Mouse (Mus musculus) midbrain, embryonic 14.5 days (tissue): Measurements from ENCODE around the gene Olfr551. TPM values are rescaled to one million over a fixed set of nuclear protein-coding genes. Genes with fewer than 3 reads are reported as not detected.
A peak's percentile ranks its signal among the peaks of the same experiment; 100 is the strongest.

ENCODE experiments used
- ATAC-seq: fragments of 200-750 bp; cut with Nextera tagmentation; 2 replicates; pipeline ENCODE4 v1.8.0; 2017; ENCODE audit warnings: moderate number of reproducible peaks, moderate library complexity; ENCODE audit not compliant: low FRiP score, low TSS enrichment
- DNase-seq: peaks from one replicate; pipeline ENCODE4 v3.0.0-alpha.2; 2015
- H3K27ac ChIP-seq: fragments of 300-500 bp; sonication (generic); replicated peaks from 2 replicates; pipeline ENCODE4 v1.5.1; 2014; ENCODE audit warnings: mild to moderate bottlenecking, low read depth, low read length, moderate library complexity
- H3K27me3 ChIP-seq: fragments of 300-500 bp; sonication (generic); 2 replicates; pipeline ENCODE4 v1.6.1; 2014; ENCODE audit warnings: low read length, control low read depth, mixed read lengths; ENCODE audit not compliant: control insufficient read depth, insufficient read depth
- H3K36me3 ChIP-seq: fragments of 300-500 bp; sonication (generic); 2 replicates; pipeline ENCODE4 v1.6.1; 2014; ENCODE audit warnings: low read length, control low read depth; ENCODE audit not compliant: control insufficient read depth, insufficient read depth
- H3K4me1 ChIP-seq: fragments of 300-500 bp; sonication (generic); 2 replicates; pipeline ENCODE4 v1.6.1; 2014; ENCODE audit warnings: mild to moderate bottlenecking, antibody characterized with exemption, low read length, control low read depth; ENCODE audit not compliant: control insufficient read depth, insufficient read depth
- H3K4me2 ChIP-seq: fragments of 300-500 bp; sonication (generic); 2 replicates; pipeline ENCODE4 v1.6.1; 2014; ENCODE audit warnings: mild to moderate bottlenecking, low read length, moderate library complexity
- H3K4me3 ChIP-seq: fragments of 300-500 bp; sonication (generic); replicated peaks from 2 replicates; pipeline ENCODE4 v1.5.1; 2014; ENCODE audit warnings: low read depth, low read length
- H3K9ac ChIP-seq: fragments of 300-500 bp; sonication (generic); replicated peaks from 2 replicates; pipeline ENCODE4 v1.6.1; 2014; ENCODE audit warnings: mild to moderate bottlenecking, low read length, moderate library complexity
- H3K9me3 ChIP-seq: fragments of 300-500 bp; sonication (generic); 2 replicates; pipeline ENCODE4 v1.6.1; 2016; ENCODE audit warnings: low read length, control low read depth, mixed read lengths; ENCODE audit not compliant: control insufficient read depth
- WGBS: fragments of 180-500 bp; shearing (Covaris S2); extraction: QIAGEN DNeasy Blood & Tissue Kit; methylation state at CpG from one replicate; pipeline ENCODE4 v1.1.7; 2014; 5-methylcytosine and 5-hydroxymethylcytosine counted together
- polyA plus RNA-seq: library from polyadenylated mRNA; unstranded; fragments of >200 nt; fragmentation: Nextera tagmentation; extraction: Ambion mirVana; gene quantifications from 2 replicates; pipeline ENCODE4 v1.2.1, GENCODE M21; 2014

The Olfr551 gene
- polyA plus RNA-seq, 1 experiment from 2014 or later = not detected

DNA sequence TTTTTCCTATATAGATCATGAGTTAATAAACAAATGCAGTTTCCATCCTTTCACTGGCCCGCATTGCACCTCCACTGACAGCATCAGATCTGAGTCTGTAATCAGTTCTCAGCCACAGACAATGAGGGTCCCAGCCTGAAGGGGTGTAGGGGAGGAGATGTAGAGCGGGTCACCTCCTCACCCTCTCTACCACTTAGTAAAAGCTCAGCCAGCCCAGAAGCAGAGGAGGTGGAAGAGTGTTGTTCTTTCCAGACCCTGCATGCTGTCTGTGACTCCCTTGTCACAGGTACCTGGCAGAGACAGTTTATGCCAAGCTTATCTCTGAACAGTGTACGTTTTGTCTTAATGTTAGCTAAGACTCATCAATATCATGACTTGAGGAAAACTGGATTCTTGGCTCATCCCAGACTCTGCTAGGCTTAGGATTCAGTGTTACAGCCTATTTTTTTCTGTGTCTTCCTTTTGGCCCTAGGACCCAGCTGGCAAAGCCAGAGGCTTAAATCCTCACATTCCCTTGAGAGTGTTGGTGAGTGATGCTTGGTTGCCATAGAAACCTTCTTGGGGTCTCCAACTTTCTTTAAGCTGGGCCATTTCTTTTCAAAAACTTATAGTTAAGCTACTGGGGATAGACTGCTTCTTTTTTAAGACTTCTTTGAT, 18.4 kb downstream of the Olfr551 start:
- no peak overlapping the region for H3K4me2 ChIP-seq
- ATAC-seq (peak; percentile 67; the same call in 1 of the 2 replicates), DNase-seq (peak; percentile 80)
- H3K4me1 ChIP-seq = peaks cover 9% of the 10 kb centered on the region; the same call in 1 of the 2 replicates
- no peaks in the 10 kb centered on the region for H3K27me3 ChIP-seq
- H3K9me3 ChIP-seq = no peaks in the 10 kb centered on the region
- peak overlapping the region; percentile 45; the same call in 1 of the 2 replicates for H3K27ac ChIP-seq
- H3K36me3 ChIP-seq = no peaks in the 10 kb centered on the region
- H3K9ac ChIP-seq = no peak overlapping the region
- 31% methylated on average over 3 of the region's 3 CpGs for WGBS
- no peak overlapping the region for H3K4me3 ChIP-seq

DNA sequence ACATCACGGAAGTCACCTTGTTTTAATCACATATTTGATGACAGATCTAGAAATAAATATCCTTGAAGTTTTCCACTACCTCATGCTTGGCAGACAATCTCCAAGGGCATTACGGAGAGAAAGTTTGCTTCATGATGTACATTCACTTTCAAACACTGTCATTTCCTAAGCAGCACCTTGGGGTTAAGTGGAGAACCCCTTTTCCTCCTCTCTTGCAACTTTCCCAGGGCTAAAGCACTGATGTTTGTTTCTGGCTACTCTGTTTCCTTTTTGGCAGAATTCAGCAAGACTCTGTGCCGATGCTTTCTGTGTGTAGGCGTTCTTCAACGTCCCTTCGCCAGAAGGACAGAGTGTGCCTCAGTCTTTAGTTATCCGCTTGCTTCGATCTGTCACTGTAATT, 20.5 kb downstream of the Olfr551 start, which contains the start of gene Olfr550:
Gene Olfr550 (plus strand): TSS at position 301 of the 400 bp plus-strand sequence.
- no peak within 1 kb of the TSS for H3K9ac ChIP-seq
- no peaks in the 10 kb centered on the region for H3K27me3 ChIP-seq
- H3K4me3 ChIP-seq = no peak within 1 kb of the TSS
- H3K4me1 ChIP-seq = peaks cover 9% of the 10 kb centered on the region; the same call in 1 of the 2 replicates
- no peaks in the 10 kb centered on the region for H3K36me3 ChIP-seq
- no peak within 1 kb of the TSS for H3K27ac ChIP-seq
- no peak for DNase-seq
- no peak within 1 kb of the TSS for H3K4me2 ChIP-seq
- ATAC-seq = no peak
- no peaks in the 10 kb centered on the region for H3K9me3 ChIP-seq
- 96% methylated on average over 8 of the region's 8 CpGs for WGBS

DNA sequence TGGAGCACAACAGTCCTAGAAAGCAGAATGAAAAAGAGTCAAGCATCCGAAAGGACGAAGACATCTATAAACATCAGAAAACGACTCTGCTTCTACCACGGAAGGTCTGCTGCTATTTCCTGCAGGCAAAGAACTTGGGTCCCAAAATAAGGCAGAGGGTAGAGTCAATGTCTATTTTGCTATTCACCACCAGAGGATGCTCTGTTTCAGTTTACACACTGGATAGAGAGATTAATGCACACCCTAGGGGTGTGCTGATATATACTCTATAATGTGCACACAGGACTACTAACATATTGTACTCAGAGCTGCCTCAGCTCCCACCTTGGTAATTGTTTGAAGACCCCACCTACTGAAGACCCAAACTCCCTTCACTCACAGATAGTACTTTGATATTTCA, 25.5 kb downstream of the Olfr551 start:
- H3K9ac ChIP-seq = no peak overlapping the region
- WGBS = 90% methylated on average over 4 of the region's 4 CpGs
- no peak overlapping the region for H3K27ac ChIP-seq
- H3K4me2 ChIP-seq = no peak overlapping the region
- DNase-seq = no peak
- no peaks in the 10 kb centered on the region for H3K27me3 ChIP-seq
- H3K4me3 ChIP-seq = no peak overlapping the region
- H3K36me3 ChIP-seq = no peaks in the 10 kb centered on the region
- H3K4me1 ChIP-seq = no peaks in the 10 kb centered on the region
- ATAC-seq = no peak
- H3K9me3 ChIP-seq = no peaks in the 10 kb centered on the region

DNA sequence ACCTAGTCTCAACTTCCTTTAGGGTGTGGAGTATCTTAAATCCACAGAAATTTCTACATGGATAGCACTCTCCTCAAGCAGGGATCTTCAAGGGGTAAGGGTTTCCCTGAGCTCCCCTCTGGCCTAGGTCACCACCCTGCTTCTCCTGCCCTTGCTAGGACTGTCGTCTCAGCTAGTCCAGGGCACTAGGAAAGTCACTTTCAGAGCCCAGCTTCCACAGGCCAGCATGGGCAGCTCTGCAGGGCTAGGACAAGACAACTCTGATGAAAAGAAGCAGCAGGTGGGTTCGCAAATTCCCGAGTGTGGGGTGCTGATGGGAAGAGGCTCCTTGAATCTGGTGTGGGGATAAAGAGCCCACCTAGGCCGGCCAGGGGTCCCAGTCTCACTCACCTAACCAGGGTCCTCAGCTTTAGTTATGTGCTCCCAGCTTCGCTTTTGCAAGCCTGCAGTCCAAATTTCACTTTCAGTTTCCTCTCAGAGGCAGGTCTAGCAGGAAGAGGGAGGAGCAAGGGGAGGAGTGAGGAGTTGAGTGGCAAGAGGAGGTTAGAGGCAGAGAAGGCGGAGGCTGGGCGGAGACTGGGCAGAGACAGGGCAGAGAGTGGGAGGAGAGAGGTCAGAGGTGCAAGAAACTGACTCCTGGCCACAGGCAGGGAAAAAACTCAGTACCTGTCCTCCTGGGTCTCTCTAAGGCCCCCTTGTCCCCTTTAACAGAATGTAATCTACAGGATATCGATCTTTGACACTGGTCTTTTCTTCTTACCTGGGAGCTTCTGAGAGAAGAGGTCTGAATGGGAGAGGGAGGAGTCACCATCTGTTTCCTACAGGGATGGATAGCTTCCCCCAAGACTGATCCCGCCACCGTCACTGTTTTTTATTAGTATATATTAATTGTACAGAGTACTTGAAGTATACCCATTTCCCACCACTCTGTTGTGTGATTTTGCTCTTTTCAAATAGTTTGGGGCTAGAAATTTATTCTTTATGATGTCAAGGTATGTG, 26.4 kb downstream of the Olfr551 start, which contains the start of gene Trim21:
Gene Trim21 (minus strand): TSS at position 488 of the 999 bp plus-strand sequence.
- H3K27me3 ChIP-seq = no peaks in the 10 kb centered on the region
- WGBS = 21% methylated on average over 10 of the region's 10 CpGs
- peaks cover 5% of the 10 kb centered on the region; the same call in 1 of the 2 replicates for H3K4me1 ChIP-seq
- peak; percentile 21 for DNase-seq
- 0 out of 2 replicates have a peak within 1 kb of the TSS, but pooled peaks have one; percentile 20 for H3K4me3 ChIP-seq
- H3K9ac ChIP-seq = no peak within 1 kb of the TSS
- peak within 1 kb of the TSS; percentile 18 for H3K4me2 ChIP-seq
- no peaks in the 10 kb centered on the region for H3K36me3 ChIP-seq
- H3K9me3 ChIP-seq = no peaks in the 10 kb centered on the region
- ATAC-seq = no peak
- H3K27ac ChIP-seq = no peak within 1 kb of the TSS

DNA sequence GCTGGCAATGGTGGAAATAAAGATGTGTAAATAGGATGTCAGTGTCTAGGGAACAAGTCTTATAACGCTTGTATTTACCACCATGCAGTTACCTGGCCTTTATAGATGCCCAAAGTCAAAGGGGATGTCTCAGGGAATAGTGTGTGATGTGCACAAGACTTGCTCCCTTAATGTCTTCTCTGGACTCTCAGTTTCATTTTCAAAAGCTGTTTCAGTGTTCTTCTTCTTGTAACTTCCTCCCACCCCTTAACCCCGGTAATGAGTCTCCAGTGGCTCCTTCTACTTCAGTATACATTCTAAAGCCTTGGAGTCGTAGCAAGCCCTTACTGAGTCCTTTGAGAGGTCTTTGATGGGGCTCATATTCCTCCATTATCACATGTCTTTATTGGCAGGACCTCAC, 38.4 kb downstream of the Olfr551 start:
- Histone ChIP-seq H3K4me3 (no peak overlapping the region), H3K36me3 (no peaks in the 10 kb centered on the region), H3K9me3 (no peaks in the 10 kb centered on the region), H3K27ac (no peak overlapping the region), H3K27me3 (no peaks in the 10 kb centered on the region), H3K4me1 (no peaks in the 10 kb centered on the region), H3K9ac (no peak overlapping the region), H3K4me2 (no peak overlapping the region)
- no peak for DNase-seq
- 84% methylated on average over 3 of the region's 3 CpGs for WGBS
- no peak for ATAC-seq

DNA sequence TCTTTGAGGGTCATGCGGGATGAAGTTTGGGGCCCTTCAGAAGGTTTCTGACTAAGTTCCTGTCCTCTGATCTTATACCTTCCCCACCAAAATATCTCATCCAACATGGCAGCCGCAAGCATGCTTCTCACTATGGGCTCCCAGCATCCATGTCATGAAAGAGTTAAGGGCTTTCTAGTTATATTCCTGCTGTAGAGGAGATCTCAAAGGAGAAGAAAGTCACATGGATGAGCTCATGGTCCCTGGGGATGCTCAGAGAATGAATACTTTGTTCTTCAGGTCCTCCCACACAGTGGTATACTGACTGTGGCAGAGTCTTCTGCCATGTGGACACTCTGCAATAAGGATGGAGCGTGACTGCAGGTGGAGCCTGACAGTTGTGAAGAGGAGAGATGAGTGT, 42.1 kb downstream of the Olfr551 start, which contains the start of gene Olfr549:
Gene Olfr549 (plus strand): TSS at position 301 of the 400 bp plus-strand sequence.
- H3K4me1 ChIP-seq = no peaks in the 10 kb centered on the region
- 88% methylated on average over 3 of the region's 3 CpGs for WGBS

DNA sequence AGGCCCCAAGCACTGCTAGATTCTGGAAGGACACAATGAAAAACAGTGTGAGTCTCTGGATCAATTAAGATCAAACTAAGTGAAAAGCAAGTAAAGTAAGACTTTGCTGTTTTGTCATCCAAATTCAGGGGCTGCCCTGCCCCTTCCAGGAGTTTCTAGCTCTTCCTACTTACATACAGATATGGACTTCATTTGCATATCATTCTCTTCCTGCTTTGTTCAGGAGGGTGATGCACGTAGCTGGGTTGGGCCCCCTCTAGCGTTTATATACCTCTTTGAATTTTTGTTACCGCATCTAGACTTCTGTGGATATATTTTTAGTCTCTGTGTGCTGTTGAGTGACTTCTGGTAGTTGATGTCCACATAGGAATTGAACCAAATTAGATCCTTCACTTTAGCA, 50.4 kb downstream of the Olfr551 start:
- Histone ChIP-seq H3K4me2 (no peak overlapping the region), H3K36me3 (no peaks in the 10 kb centered on the region), H3K9ac (no peak overlapping the region), H3K27ac (no peak overlapping the region), H3K4me3 (no peak overlapping the region), H3K4me1 (no peaks in the 10 kb centered on the region), H3K27me3 (no peaks in the 10 kb centered on the region), H3K9me3 (no peaks in the 10 kb centered on the region)
- ATAC-seq (no peak), DNase-seq (no peak)
- WGBS = 70% methylated on average over 3 of the region's 3 CpGs

More for the DNA sequence above, 42.1 kb downstream of the Olfr551 start, which contains the start of gene Olfr549:
- no peaks in the 10 kb centered on the region for H3K9me3 ChIP-seq
- no peaks in the 10 kb centered on the region for H3K36me3 ChIP-seq
- H3K4me2 ChIP-seq = no peak within 1 kb of the TSS
- no peak within 1 kb of the TSS for H3K4me3 ChIP-seq
- DNase-seq = no peak
- H3K27me3 ChIP-seq = no peaks in the 10 kb centered on the region
- no peak for ATAC-seq
- no peak within 1 kb of the TSS for H3K27ac ChIP-seq
- H3K9ac ChIP-seq = no peak within 1 kb of the TSS

DNA sequence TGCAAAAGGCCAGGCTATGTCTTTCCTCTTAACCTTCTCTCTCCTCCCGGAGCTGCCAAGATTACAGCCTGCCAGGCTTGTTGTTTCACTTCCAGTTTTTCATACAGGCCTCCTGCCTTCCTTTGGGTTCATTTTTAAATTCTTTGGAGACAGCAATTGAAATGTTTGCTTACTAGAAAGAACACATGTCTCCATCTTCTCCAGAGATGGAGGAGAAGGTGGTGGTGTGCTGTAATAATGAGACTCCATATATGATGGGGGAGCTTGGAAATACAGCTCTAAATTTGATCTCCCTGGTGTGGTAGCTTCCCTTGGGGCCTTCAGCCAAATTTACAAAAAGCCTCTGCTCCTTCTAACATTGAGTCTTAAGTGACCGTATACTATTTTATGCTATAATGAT, 51.1 kb downstream of the Olfr551 start, which contains the start of gene Olfr548-ps1:
Gene Olfr548-ps1 (plus strand): TSS at position 301 of the 400 bp plus-strand sequence.
- Histone ChIP-seq H3K9me3 (no peaks in the 10 kb centered on the region), H3K9ac (no peak within 1 kb of the TSS), H3K27ac (no peak within 1 kb of the TSS), H3K4me1 (no peaks in the 10 kb centered on the region), H3K4me3 (no peak within 1 kb of the TSS), H3K4me2 (no peak within 1 kb of the TSS), H3K27me3 (no peaks in the 10 kb centered on the region), H3K36me3 (no peaks in the 10 kb centered on the region)
- WGBS = 88% methylated on average over 2 of the region's 2 CpGs
- DNase-seq (no peak), ATAC-seq (no peak)
